Mouse (Mus musculus) liver, postnatal 0 days (tissue): ENCODE results near the gene Relb. TPM values are rescaled to one million over a fixed set of nuclear protein-coding genes. Genes with fewer than 3 reads are reported as not detected.
"Not testable (repeated sequence)": the region's sequence is repeated elsewhere in the genome, so short reads cannot be mapped to it uniquely, and the experiment has no call there.

Experiments
- ATAC-seq: fragments of 200-750 bp; cut with Nextera tagmentation; 2 replicates; pipeline ENCODE4 v1.8.0; 2017; ENCODE audit warnings: mild to moderate bottlenecking, moderate library complexity
- DNase-seq: peaks from one replicate; pipeline ENCODE4 v3.0.0-alpha.2; 2016
- H3K27ac ChIP-seq: fragments of 300-500 bp; sonication (generic); 2 replicates; pipeline ENCODE4 v1.5.1; 2014; ENCODE audit warnings: antibody characterized with exemption, moderate library complexity, mild to moderate bottlenecking, low read depth
- H3K27me3 ChIP-seq: fragments of 300-500 bp; sonication (generic); 2 replicates; pipeline ENCODE4 v1.6.1; 2014; ENCODE audit warnings: low read length, control low read depth, mixed read lengths; ENCODE audit not compliant: insufficient read depth
- H3K36me3 ChIP-seq: fragments of 300-500 bp; sonication (generic); replicated peaks from 2 replicates; pipeline ENCODE4 v1.6.1; 2014; ENCODE audit warnings: mild to moderate bottlenecking, control low read depth, low read length, moderate library complexity, mixed read lengths; ENCODE audit not compliant: insufficient read depth
- H3K4me1 ChIP-seq: fragments of 300-500 bp; sonication (generic); 2 replicates; pipeline ENCODE4 v1.6.1; 2014; ENCODE audit warnings: antibody characterized with exemption, mild to moderate bottlenecking, control low read depth; ENCODE audit not compliant: insufficient read depth
- H3K4me2 ChIP-seq: fragments of 300-500 bp; sonication (generic); 2 replicates; pipeline ENCODE4 v1.6.1; 2014; ENCODE audit warnings: low read depth, mild to moderate bottlenecking, low read length, moderate library complexity, mixed read lengths
- H3K4me3 ChIP-seq: fragments of 300-500 bp; sonication (generic); 2 replicates; pipeline ENCODE4 v1.5.1; 2014; ENCODE audit warnings: low read depth, low read length
- H3K9ac ChIP-seq: fragments of 300-500 bp; sonication (generic); replicated peaks from 2 replicates; pipeline ENCODE4 v1.6.1; 2014; ENCODE audit warnings: mild to moderate bottlenecking, moderate library complexity
- H3K9me3 ChIP-seq: fragments of 300-500 bp; sonication (generic); 2 replicates; pipeline ENCODE4 v1.6.1; 2016; ENCODE audit warnings: mild to moderate bottlenecking, control low read depth, low read length, mixed read lengths
- CTCF ChIP-seq: sonication (generic); IDR thresholded peaks from 2 replicates; pipeline ENCODE4 v1.5.1; 2016; ENCODE audit warnings: antibody characterized with exemption, low read depth
- EP300 ChIP-seq: IDR thresholded peaks from 2 replicates; pipeline ENCODE4 v1.6.1; 2016; ENCODE audit warnings: antibody characterized with exemption, low read depth, mild to moderate bottlenecking
- WGBS: fragments of 180-500 bp; shearing (Covaris S2); extraction: QIAGEN DNeasy Blood & Tissue Kit; methylation state at CpG from one replicate; pipeline ENCODE4 v1.1.7; 2014; ENCODE audit not compliant: insufficient replicate concordance; 5-methylcytosine and 5-hydroxymethylcytosine counted together
- polyA plus RNA-seq: library from polyadenylated mRNA; unstranded; fragments of >200 nt; fragmentation: Nextera tagmentation; extraction: Ambion mirVana; gene quantifications from 2 replicates; pipeline ENCODE4 v1.2.1, GENCODE M21; 2015

Relb gene
- polyA plus RNA-seq, 1 experiment from 2014 or later = 2.3 TPM

- ATAC-seq = no peak
These were observed 18.3 kb downstream of the Relb start for GRCm38 (mm10) chr7:19610969-19611368.

GRCm38 (mm10) chr7:19609641-19610332 lies 19.5 kb downstream of the Relb start:
- TF ChIP-seq EP300 = no peak
- TF ChIP-seq CTCF = peak; percentile 13; the same call in 1 of the 2 replicates
- Histone ChIP-seq H3K4me2 (no peak overlapping the region), H3K4me1 (no peaks in the 10 kb centered on the region), H3K9ac (no peak overlapping the region), H3K9me3 (no peaks in the 10 kb centered on the region), H3K27ac (no peak overlapping the region), H3K36me3 (peaks cover 2% of the 10 kb centered on the region), H3K4me3 (no peak overlapping the region), H3K27me3 (no peaks in the 10 kb centered on the region)
- no peak for ATAC-seq
- 87% methylated on average over 12 of the region's 12 CpGs for WGBS
- no peak for DNase-seq

More at GRCm38 (mm10) chr7:19610969-19611368, 18.3 kb downstream of the Relb start:
- TF ChIP-seq EP300 = no peak
- TF ChIP-seq CTCF = peak; percentile 45
- no peak for DNase-seq
- H3K4me1 ChIP-seq = no peaks in the 10 kb centered on the region
- no peak overlapping the region for H3K4me3 ChIP-seq
- no peak overlapping the region for H3K9ac ChIP-seq
- no peak overlapping the region for H3K27ac ChIP-seq
- peaks cover 5% of the 10 kb centered on the region for H3K36me3 ChIP-seq
- WGBS = 77% methylated on average over 5 of the region's 5 CpGs
- H3K4me2 ChIP-seq = no peak overlapping the region
- no peaks in the 10 kb centered on the region for H3K27me3 ChIP-seq
- H3K9me3 ChIP-seq = no peaks in the 10 kb centered on the region

- Histone ChIP-seq H3K36me3 (peaks cover 3% of the 10 kb centered on the region; the same call in 1 of the 2 replicates), H3K27me3 (no peaks in the 10 kb centered on the region), H3K4me3 (no peak overlapping the region), H3K9ac (no peak overlapping the region), H3K9me3 (no peaks in the 10 kb centered on the region), H3K4me1 (peaks cover 12% of the 10 kb centered on the region), H3K4me2 (no peak overlapping the region), H3K27ac (no peak overlapping the region)
- DNase-seq (no peak), ATAC-seq (no peak)
- TF ChIP-seq EP300 = no peak
- TF ChIP-seq CTCF = 0 out of 2 replicates have a peak, but pooled peaks have one; percentile 11
- 79% methylated on average over 5 of the region's 5 CpGs for WGBS
These were observed 21.9 kb downstream of the Relb start for GRCm38 (mm10) chr7:19607291-19607690.

- Histone ChIP-seq H3K4me3 (peak overlapping the region; percentile 90), H3K4me2 (peak overlapping the region; percentile 73), H3K4me1 (peaks cover 18% of the 10 kb centered on the region), H3K36me3 (peaks cover 17% of the 10 kb centered on the region)
- 59% methylated on average over 10 of the region's 10 CpGs for WGBS
- not testable (repeated sequence) for H3K9ac ChIP-seq, H3K27me3 ChIP-seq, H3K27ac ChIP-seq, DNase-seq, H3K9me3 ChIP-seq, ATAC-seq
These were observed 24.5 kb downstream of the Relb start for GRCm38 (mm10) chr7:19604606-19605214.

GRCm38 (mm10) chr7:19603849-19604605 lies 25.2 kb downstream of the Relb start, which contains the start of gene Clasrp:
Gene Clasrp (minus strand): TSS chr7:19604486.
- WGBS = 2% methylated on average over 57 of the region's 57 CpGs
- Histone ChIP-seq H3K9me3 (no peaks in the 10 kb centered on the region), H3K36me3 (peaks cover 24% of the 10 kb centered on the region), H3K27me3 (no peaks in the 10 kb centered on the region), H3K9ac (peak within 1 kb of the TSS; percentile 93), H3K4me3 (peak within 1 kb of the TSS; percentile 90), H3K27ac (peak within 1 kb of the TSS; percentile 70), H3K4me2 (peak within 1 kb of the TSS; percentile 73), H3K4me1 (peaks cover 18% of the 10 kb centered on the region)
- ATAC-seq (peak; percentile 96), DNase-seq (peak; percentile 98)
- TF ChIP-seq CTCF (0 out of 2 replicates have a peak, but pooled peaks have one; percentile 10), EP300 (no peak)

GRCm38 (mm10) chr7:19603055-19603454 lies 26.2 kb downstream of the Relb start:
- H3K9ac ChIP-seq = peak overlapping the region; percentile 93; the same call in 1 of the 2 replicates
- H3K27me3 ChIP-seq = no peaks in the 10 kb centered on the region

More at GRCm38 (mm10) chr7:19603055-19603454, 26.2 kb downstream of the Relb start:
- WGBS = 77% methylated on average over 12 of the region's 12 CpGs
- Histone ChIP-seq H3K36me3 (peaks cover 33% of the 10 kb centered on the region), H3K9me3 (no peaks in the 10 kb centered on the region), H3K4me3 (peak overlapping the region; percentile 90; the same call in 1 of the 2 replicates), H3K4me1 (peaks cover 18% of the 10 kb centered on the region), H3K27ac (no peak overlapping the region), H3K4me2 (peak overlapping the region; percentile 73)
- DNase-seq (no peak), ATAC-seq (no peak)
- TF ChIP-seq CTCF (no peak), EP300 (no peak)
